Mouse (Mus musculus): ENCODE measurements around the gene Bmp7.

Bmp7 gene

GRCm38 (mm10) chr2:172905057-172905456, 35.1 kb downstream of the Bmp7 start:
- no peak for DNase-seq

- DNase-seq: no peak
These were observed 35.5 kb downstream of the Bmp7 start for GRCm38 (mm10) chr2:172904614-172905013.

- no peak for DNase-seq
These were observed 36.6 kb downstream of the Bmp7 start for GRCm38 (mm10) chr2:172903523-172903922.

- DNase-seq: no peak
These were observed 39.0 kb downstream of the Bmp7 start for GRCm38 (mm10) chr2:172900954-172901701.

GRCm38 (mm10) chr2:172889756-172890443, 50.2 kb downstream of the Bmp7 start:
- DNase-seq: no peak

GRCm38 (mm10) chr2:172889222-172889621, 50.9 kb downstream of the Bmp7 start:
- no peak for DNase-seq

- no peak for DNase-seq
These were observed 52.0 kb downstream of the Bmp7 start for GRCm38 (mm10) chr2:172888147-172888546.

- DNase-seq: no peak
These were observed 54.3 kb downstream of the Bmp7 start for GRCm38 (mm10) chr2:172885861-172886260.

GRCm38 (mm10) chr2:172884584-172884983, 55.5 kb downstream of the Bmp7 start:
- DNase-seq: no peak

GRCm38 (mm10) chr2:172875201-172875600, 64.9 kb downstream of the Bmp7 start:
- no peak for DNase-seq

- DNase-seq: no peak
These were observed 73.8 kb downstream of the Bmp7 start for GRCm38 (mm10) chr2:172866356-172866755.

- DNase-seq: no peak
These were observed 75.0 kb downstream of the Bmp7 start for GRCm38 (mm10) chr2:172865165-172865564.

GRCm38 (mm10) chr2:172864566-172864965, 75.6 kb downstream of the Bmp7 start:
- peak; percentile 32 for DNase-seq

- DNase-seq: no peak
These were observed 76.7 kb downstream of the Bmp7 start for GRCm38 (mm10) chr2:172863469-172863856.

GRCm38 (mm10) chr2:172862850-172863468, 77.2 kb downstream of the Bmp7 start:
- peak; percentile 47 for DNase-seq

- DNase-seq: no peak
These were observed 77.7 kb downstream of the Bmp7 start for GRCm38 (mm10) chr2:172862424-172862823.

GRCm38 (mm10) chr2:172861590-172861989, 78.5 kb downstream of the Bmp7 start:
- DNase-seq: no peak

- DNase-seq: no peak
These were observed 79.5 kb downstream of the Bmp7 start for GRCm38 (mm10) chr2:172860593-172860992.

- no peak for DNase-seq
These were observed 80.0 kb downstream of the Bmp7 start for GRCm38 (mm10) chr2:172860104-172860503.

- DNase-seq: no peak
These were observed 83.1 kb downstream of the Bmp7 start for GRCm38 (mm10) chr2:172857048-172857447.

- DNase-seq: no peak
These were observed 83.6 kb downstream of the Bmp7 start for GRCm38 (mm10) chr2:172856549-172856948.

GRCm38 (mm10) chr2:172854136-172854535, 86.0 kb downstream of the Bmp7 start:
- no peak for DNase-seq

- DNase-seq: no peak
These were observed 88.3 kb downstream of the Bmp7 start for GRCm38 (mm10) chr2:172851773-172852172.

- peak; percentile 75 for DNase-seq
These were observed 91.9 kb downstream of the Bmp7 start for GRCm38 (mm10) chr2:172848193-172848592.

Data from thymus, postnatal 4 days (tissue).